Mouse (Mus musculus) MEL (cell line): ENCODE measurements around the gene Tsga10ip. TPM values are rescaled to one million over a fixed set of nuclear protein-coding genes. Genes with fewer than 3 reads are reported as not detected.
A peak's percentile ranks its signal among the peaks of the same experiment; 100 is the strongest.

Source experiments
- DNase-seq: peaks from one replicate; pipeline ENCODE4 v3.0.0; 2011; ENCODE audit warnings: low read depth, low spot score
- H3K27ac ChIP-seq: 2 replicates; pipeline ENCODE4 v1.5.1; 2012; ENCODE audit warnings: low read depth, mild to moderate bottlenecking, control low read depth, low read length, moderate library complexity; ENCODE audit not compliant: control insufficient read depth
- H3K27me3 ChIP-seq, 2 experiments: fragments of 150-350 bp in 1 of 2; sonication (generic) in 1 of 2; 2 replicates each; pipeline ENCODE4 v1.6.1; 2012; ENCODE audit warnings: low read length in 2 of 2, mild to moderate bottlenecking in 2 of 2, improper control_type of control experiment in 1 of 2, moderate library complexity in 1 of 2; ENCODE audit not compliant: insufficient read depth in 2 of 2, control insufficient read depth in 1 of 2
- H3K36me3 ChIP-seq, 2 experiments: 2 replicates each; pipeline ENCODE4 v1.6.1; 2012 to 2014; ENCODE audit warnings: low read length in 2 of 2, improper control_type of control experiment in 1 of 2, inconsistent platforms in 1 of 2, mild to moderate bottlenecking in 1 of 2; ENCODE audit not compliant: insufficient read depth in 2 of 2, control insufficient read depth in 1 of 2
- H3K4me1 ChIP-seq, 2 experiments: fragments of 150-350 bp in 1 of 2; sonication (generic) in 1 of 2; 2 replicates each; pipeline ENCODE4 v1.6.1; 2012; ENCODE audit warnings: low read length in 2 of 2, improper control_type of control experiment in 1 of 2, mild to moderate bottlenecking in 1 of 2; ENCODE audit not compliant: insufficient read depth in 2 of 2, control insufficient read depth in 1 of 2
- H3K4me3 ChIP-seq, 2 experiments: fragments of 150-350 bp in 1 of 2; sonication (generic) in 1 of 2; 2 replicates each; pipeline ENCODE4 v1.5.1; 2012; ENCODE audit warnings: low read depth in 2 of 2, low read length in 2 of 2, mild to moderate bottlenecking in 2 of 2, moderate library complexity in 2 of 2, control low read depth in 1 of 2, improper control_type of control experiment in 1 of 2; ENCODE audit not compliant: control insufficient read depth in 1 of 2, insufficient read depth in 1 of 2
- H3K79me2 ChIP-seq: 2 replicates; pipeline ENCODE4 v1.6.1; 2012; ENCODE audit warnings: mild to moderate bottlenecking, low read length, moderate library complexity; ENCODE audit not compliant: control insufficient read depth, poor library complexity, insufficient read depth
- H3K9ac ChIP-seq: 2 replicates; pipeline ENCODE4 v1.6.1; 2012; ENCODE audit warnings: low read depth, mild to moderate bottlenecking, control low read depth, low read length, moderate library complexity; ENCODE audit not compliant: control insufficient read depth, poor library complexity, severe bottlenecking
- H3K9me3 ChIP-seq: fragments of 150-350 bp; sonication (generic); replicated peaks from 2 replicates; pipeline ENCODE4 v1.6.1; 2012; ENCODE audit warnings: mild to moderate bottlenecking, low read length, improper control_type of control experiment, moderate library complexity; ENCODE audit not compliant: insufficient read depth
- CHD1 ChIP-seq: IDR thresholded peaks from 2 replicates; pipeline ENCODE4 v1.6.1; 2012; ENCODE audit warnings: low read depth, mild to moderate bottlenecking, inconsistent platforms, low read length, improper control_type of control experiment
- CHD2 ChIP-seq: IDR thresholded peaks from 2 replicates; pipeline ENCODE4 v1.6.1; 2011; ENCODE audit warnings: low read length, improper control_type of control experiment
- CTCF ChIP-seq, 3 experiments: IDR thresholded peaks in 2 of 3; conservative IDR thresholded peaks in 1 of 3; 2 replicates each; pipeline ENCODE4 v1.5.1; 2011 to 2012; ENCODE audit warnings: low read length in 3 of 3, low read depth in 2 of 3, mild to moderate bottlenecking in 2 of 3, improper control_type of control experiment in 1 of 3, inconsistent platforms in 1 of 3, mixed read lengths in 1 of 3, moderate library complexity in 1 of 3; ENCODE audit not compliant: control insufficient read depth in 1 of 3, insufficient read depth in 1 of 3, poor library complexity in 1 of 3, severe bottlenecking in 1 of 3
- E2F4 ChIP-seq: IDR thresholded peaks from 2 replicates; pipeline ENCODE4 v1.6.1; 2011; ENCODE audit warnings: low read depth, low read length, improper control_type of control experiment, borderline replicate concordance
- ELF1 ChIP-seq: IDR thresholded peaks from 2 replicates; pipeline ENCODE4 v1.6.1; 2014; ENCODE audit warnings: low read depth, mild to moderate bottlenecking, inconsistent platforms, low read length, improper control_type of control experiment, moderate library complexity
- EP300 ChIP-seq, 2 experiments: IDR thresholded peaks; 2 replicates each; pipeline ENCODE4 v1.6.1; 2011; ENCODE audit warnings: improper control_type of control experiment in 2 of 2, low read length in 2 of 2, low read depth in 1 of 2, mild to moderate bottlenecking in 1 of 2
- GATA1 ChIP-seq: IDR thresholded peaks from 2 replicates; pipeline ENCODE4 v1.6.1; 2011; ENCODE audit warnings: low read depth, low read length, improper control_type of control experiment
- JUND ChIP-seq: IDR thresholded peaks from 2 replicates; pipeline ENCODE4 v1.6.1; 2011; ENCODE audit warnings: low read depth, mild to moderate bottlenecking, improper control_type of control experiment, low read length
- KAT2A ChIP-seq: conservative IDR thresholded peaks from 2 replicates; pipeline ENCODE4 v1.6.1; 2012; ENCODE audit warnings: low read depth, low read length, improper control_type of control experiment, inconsistent platforms
- MAFK ChIP-seq: IDR thresholded peaks from 2 replicates; pipeline ENCODE4 v1.6.1; 2011; ENCODE audit warnings: low read depth, mild to moderate bottlenecking, low read length, improper control_type of control experiment, borderline replicate concordance
- MAX ChIP-seq: IDR thresholded peaks from 2 replicates; pipeline ENCODE4 v1.6.1; 2011; ENCODE audit warnings: low read length, improper control_type of control experiment
- MAZ ChIP-seq: IDR thresholded peaks from 2 replicates; pipeline ENCODE4 v1.6.1; 2012; ENCODE audit warnings: low read depth, mild to moderate bottlenecking, inconsistent platforms, low read length, improper control_type of control experiment
- MEF2A ChIP-seq: IDR thresholded peaks from 2 replicates; pipeline ENCODE4 v1.6.1; 2014; ENCODE audit warnings: low read depth, mild to moderate bottlenecking, inconsistent platforms, low read length, improper control_type of control experiment; ENCODE audit not compliant: poor library complexity, insufficient replicate concordance, severe bottlenecking; ENCODE audit errors: extremely low read depth
- MXI1 ChIP-seq: IDR thresholded peaks from 2 replicates; pipeline ENCODE4 v1.6.1; 2011; ENCODE audit warnings: mild to moderate bottlenecking, low read depth, low read length, improper control_type of control experiment
- MYB ChIP-seq: IDR thresholded peaks from 2 replicates; pipeline ENCODE4 v1.6.1; 2011; ENCODE audit warnings: mild to moderate bottlenecking, low read depth, low read length, improper control_type of control experiment
- MYC ChIP-seq: IDR thresholded peaks from 2 replicates; pipeline ENCODE4 v1.6.1; 2011; ENCODE audit warnings: low read depth, mild to moderate bottlenecking, low read length, improper control_type of control experiment, moderate library complexity
- NELFE ChIP-seq: IDR thresholded peaks from 2 replicates; pipeline ENCODE4 v1.6.1; 2011; ENCODE audit warnings: low read depth, low read length, improper control_type of control experiment
- NRF1 ChIP-seq: IDR thresholded peaks from 2 replicates; pipeline ENCODE4 v1.6.1; 2014; ENCODE audit warnings: low read depth, mild to moderate bottlenecking, inconsistent platforms, low read length, improper control_type of control experiment, moderate library complexity; ENCODE audit not compliant: poor library complexity, insufficient read depth, severe bottlenecking
- POLR2A ChIP-seq, 2 experiments: IDR thresholded peaks; 2 replicates each; pipeline ENCODE4 v1.6.1; 2011 to 2012; ENCODE audit warnings: low read length in 2 of 2, mild to moderate bottlenecking in 2 of 2, control low read depth in 1 of 2, improper control_type of control experiment in 1 of 2, low read depth in 1 of 2, moderate library complexity in 1 of 2; ENCODE audit not compliant: control insufficient read depth in 1 of 2, insufficient read depth in 1 of 2, poor library complexity in 1 of 2
- POLR2AphosphoS2 ChIP-seq: IDR thresholded peaks from 2 replicates; pipeline ENCODE4 v1.6.1; 2011; ENCODE audit warnings: low read length, improper control_type of control experiment
- RAD21 ChIP-seq: IDR thresholded peaks from 2 replicates; pipeline ENCODE4 v1.6.1; 2011; ENCODE audit warnings: mild to moderate bottlenecking, low read depth, low read length, improper control_type of control experiment
- SIN3A ChIP-seq: IDR thresholded peaks from 2 replicates; pipeline ENCODE4 v1.6.1; 2012; ENCODE audit warnings: low read length, improper control_type of control experiment, inconsistent platforms
- TAL1 ChIP-seq: IDR thresholded peaks from 2 replicates; pipeline ENCODE4 v1.6.1; 2012; ENCODE audit warnings: mild to moderate bottlenecking, inconsistent platforms, low read length, moderate library complexity, mixed read lengths
- TBP ChIP-seq: IDR thresholded peaks from 2 replicates; pipeline ENCODE4 v1.8.0; 2011; ENCODE audit warnings: low read depth, low read length, improper control_type of control experiment
- TCF12 ChIP-seq: IDR thresholded peaks from 2 replicates; pipeline ENCODE4 v1.6.1; 2014; ENCODE audit warnings: low read depth, mild to moderate bottlenecking, inconsistent platforms, low read length, improper control_type of control experiment, moderate library complexity
- UBTF ChIP-seq: IDR thresholded peaks from 2 replicates; pipeline ENCODE4 v1.6.1; 2012; ENCODE audit warnings: low read depth, mild to moderate bottlenecking, inconsistent platforms, low read length, improper control_type of control experiment, moderate library complexity, borderline replicate concordance; ENCODE audit not compliant: insufficient read depth
- USF2 ChIP-seq, 2 experiments: IDR thresholded peaks; 2 replicates each; pipeline ENCODE4 v1.6.1; 2011 to 2012; ENCODE audit warnings: improper control_type of control experiment in 2 of 2, low read length in 2 of 2, borderline replicate concordance in 1 of 2, inconsistent platforms in 1 of 2, low read depth in 1 of 2, mild to moderate bottlenecking in 1 of 2; ENCODE audit not compliant: insufficient read depth in 1 of 2
- ZC3H11A ChIP-seq: IDR thresholded peaks from 2 replicates; pipeline ENCODE4 v1.6.1; 2012; ENCODE audit warnings: low read depth, mild to moderate bottlenecking, inconsistent platforms, low read length, improper control_type of control experiment
- ZMIZ1 ChIP-seq: IDR thresholded peaks from 2 replicates; pipeline ENCODE4 v1.6.1; 2012; ENCODE audit warnings: low read depth, mild to moderate bottlenecking, inconsistent platforms, low read length, improper control_type of control experiment, moderate library complexity
- ZNF384 ChIP-seq: IDR thresholded peaks from 2 replicates; pipeline ENCODE4 v1.6.1; 2012; ENCODE audit warnings: low read depth, mild to moderate bottlenecking, inconsistent platforms, low read length, improper control_type of control experiment
- polyA plus RNA-seq, 2 experiments: library from polyadenylated mRNA; stranded (reverse) in 1 of 2; unstranded in 1 of 2; fragments of >175 nt in 1 of 2; fragments of >200 nt in 1 of 2; gene quantifications; 2 replicates each; pipeline versions ENCODE4 v1.2.1 to v1.2.4; 2012; ENCODE audit warnings: low replicate concordance in 2 of 2, low read depth in 1 of 2; ENCODE audit not compliant: insufficient read length in 2 of 2, insufficient read depth in 1 of 2, missing spikeins in 1 of 2
- total RNA-seq: library from RNA; depleted of rRNA; stranded (reverse); fragments of 300-350 nt; gene quantifications from 2 replicates; pipeline ENCODE4 v1.2.3, GENCODE M21; 2012

Gene Tsga10ip
- total and polyA plus RNA-seq, 3 experiments: 0.54 to 4.5 TPM; not detected in 1

GRCm38 (mm10) chr19:5367455-5367854 lies 34.9 kb downstream of the Tsga10ip start:
- H3K27ac ChIP-seq: peak overlapping the region; percentile 94
- no peaks in the 10 kb centered on the region for H3K27me3 ChIP-seq
- H3K9ac ChIP-seq: peak overlapping the region; percentile 98
- no peaks in the 10 kb centered on the region for H3K9me3 ChIP-seq
- TF ChIP-seq POLR2A (IDR thresholded peaks at IDR 0.05; ENCODE audit: control insufficient read depth in 1 of 2, insufficient read depth in 1 of 2, low read depth in 1 of 2, low read length in 2 of 2, poor library complexity in 1 of 2): no peak
- TF ChIP-seq CHD1: no peak
- 0 out of 2 replicates have a peak, but pooled peaks have one; percentile 12 for TF ChIP-seq TCF12
- TF ChIP-seq POLR2AphosphoS2: no peak
- no peak for TF ChIP-seq CHD2
- TF ChIP-seq UBTF: no peak
- TF ChIP-seq NELFE: no peak
- TF ChIP-seq MYB: no peak
- no peak for TF ChIP-seq NRF1
- TF ChIP-seq ZC3H11A: no peak
- TF ChIP-seq MAX: no peak
- TF ChIP-seq MAZ: no peak
- no peak for TF ChIP-seq SIN3A
- TF ChIP-seq RAD21: peak; percentile 38
- TF ChIP-seq USF2 (IDR thresholded peaks at IDR 0.05; ENCODE audit: borderline replicate concordance in 1 of 2, insufficient read depth in 1 of 2, low read depth in 1 of 2, low read length in 2 of 2): no peak
- no peak for TF ChIP-seq MYC
- TF ChIP-seq MEF2A: no peak
- TF ChIP-seq JUND: no peak
- TF ChIP-seq EP300 (IDR thresholded peaks at IDR 0.05; ENCODE audit: low read depth in 1 of 2, low read length in 2 of 2): no peak
- TF ChIP-seq E2F4: no peak
- no peak for TF ChIP-seq KAT2A
- TF ChIP-seq GATA1: no peak
- TF ChIP-seq ZNF384: peak; percentile 74
- no peak for TF ChIP-seq MAFK
- TF ChIP-seq ZMIZ1: no peak
- TF ChIP-seq ELF1: 0 out of 2 replicates have a peak, but pooled peaks have one; percentile 36
- TF ChIP-seq TBP: no peak
- no peak for TF ChIP-seq TAL1
- TF ChIP-seq MXI1: no peak
- peak; percentile 7 to 56 (median 47); a peak in 5 of 6 replicates for TF ChIP-seq CTCF (IDR thresholded peaks at IDR 0.05 in 2 of 3, conservative IDR thresholded peaks at IDR 0.05 in 1 of 3; ENCODE audit: control insufficient read depth in 1 of 3, insufficient read depth in 1 of 3, low read depth in 2 of 3, low read length in 3 of 3, poor library complexity in 1 of 3, severe bottlenecking in 1 of 3)
- peak; percentile 59 for DNase-seq
- H3K4me1 ChIP-seq: peaks cover 0 to 33% of the 10 kb centered on the region in 2 experiments; a peak in 3 of 4 replicates
- H3K4me3 ChIP-seq: peak overlapping the region; percentile 73 to 98
- H3K36me3 ChIP-seq: peaks cover 1 to 30% of the 10 kb centered on the region in 2 experiments; a peak in 3 of 4 replicates
- peaks cover 39% of the 10 kb centered on the region for H3K79me2 ChIP-seq
